Mouse (Mus musculus) embryonic facial prominence, embryonic 15.5 days (tissue): ENCODE measurements at regions not wholly inside any gene's neighbourhood (a gene's known extent, or its start where the extent isn't known, plus 50 kb on each side); places are given as distances from the start of the nearest gene placed in this dataset.
"Not testable (repeated sequence)": the region's sequence is repeated elsewhere in the genome, so short reads cannot be mapped to it uniquely, and the experiment has no call there.

Experiments
- ATAC-seq: fragments of 200-750 bp; cut with Nextera tagmentation; 2 replicates; pipeline ENCODE4 v1.8.0; 2017; ENCODE audit warnings: low read depth, moderate TSS enrichment; ENCODE audit not compliant: insufficient number of reproducible peaks, low FRiP score, low TSS enrichment
- H3K27ac ChIP-seq: fragments of 300-500 bp; sonication (generic); replicated peaks from 2 replicates; pipeline ENCODE4 v1.5.1; 2015; ENCODE audit warnings: mild to moderate bottlenecking, inconsistent platforms
- H3K27me3 ChIP-seq: fragments of 300-500 bp; sonication (generic); 2 replicates; pipeline ENCODE4 v1.6.1; 2015; ENCODE audit warnings: inconsistent platforms
- H3K36me3 ChIP-seq: fragments of 300-500 bp; sonication (generic); 2 replicates; pipeline ENCODE4 v1.6.1; 2015; ENCODE audit warnings: mild to moderate bottlenecking, inconsistent platforms
- H3K4me1 ChIP-seq: fragments of 300-500 bp; sonication (generic); 2 replicates; pipeline ENCODE4 v1.6.1; 2015; ENCODE audit warnings: inconsistent platforms
- H3K4me2 ChIP-seq: fragments of 300-500 bp; sonication (generic); replicated peaks from 2 replicates; pipeline ENCODE4 v1.6.1; 2015; ENCODE audit warnings: mild to moderate bottlenecking, inconsistent platforms
- H3K4me3 ChIP-seq: fragments of 300-500 bp; sonication (generic); replicated peaks from 2 replicates; pipeline ENCODE4 v1.5.1; 2015; ENCODE audit warnings: mild to moderate bottlenecking, inconsistent platforms
- H3K9ac ChIP-seq: fragments of 300-500 bp; sonication (generic); 2 replicates; pipeline ENCODE4 v1.6.1; 2015; ENCODE audit warnings: inconsistent platforms
- H3K9me3 ChIP-seq: fragments of 300-500 bp; sonication (generic); replicated peaks from 2 replicates; pipeline ENCODE4 v1.6.1; 2016; ENCODE audit warnings: inconsistent platforms
- WGBS: fragments of 180-500 bp; shearing (Covaris S2); methylation state at CpG from one replicate; pipeline ENCODE4 v1.1.7; 2015; 5-methylcytosine and 5-hydroxymethylcytosine counted together

GRCm38 (mm10) chr4:89621260-89621659, 58.0 kb upstream of the Dmrta1 start:
- H3K9ac ChIP-seq, result no peak overlapping the region
- ATAC-seq, result no peak
- H3K4me1 ChIP-seq, result no peaks in the 10 kb centered on the region
- no peak overlapping the region for H3K4me3 ChIP-seq
- H3K27ac ChIP-seq, result no peak overlapping the region
- 53% methylated on average over 7 of the region's 7 CpGs for WGBS
- no peak overlapping the region for H3K4me2 ChIP-seq
- H3K36me3 ChIP-seq, result no peaks in the 10 kb centered on the region
- no peaks in the 10 kb centered on the region for H3K9me3 ChIP-seq
- H3K27me3 ChIP-seq, result no peaks in the 10 kb centered on the region

- Histone ChIP-seq H3K36me3 (no peaks in the 10 kb centered on the region), H3K9ac (no peak overlapping the region), H3K9me3 (no peaks in the 10 kb centered on the region), H3K4me2 (no peak overlapping the region), H3K4me1 (no peaks in the 10 kb centered on the region), H3K27ac (no peak overlapping the region), H3K27me3 (no peaks in the 10 kb centered on the region), H3K4me3 (no peak overlapping the region)
- 45% methylated on average over 1 of the region's 1 CpGs for WGBS
- no peak for ATAC-seq
These were observed 74.5 kb upstream of the Dmrta1 start for GRCm38 (mm10) chr4:89604721-89605120.

GRCm38 (mm10) chr4:89575529-89575928, 103.7 kb upstream of the Dmrta1 start:
- Histone ChIP-seq H3K4me1 (no peaks in the 10 kb centered on the region), H3K4me3 (no peak overlapping the region), H3K36me3 (no peaks in the 10 kb centered on the region), H3K9me3 (no peaks in the 10 kb centered on the region), H3K27me3 (no peaks in the 10 kb centered on the region), H3K4me2 (no peak overlapping the region), H3K27ac (no peak overlapping the region), H3K9ac (no peak overlapping the region)
- WGBS, result 14% methylated on average over 10 of the region's 10 CpGs
- ATAC-seq, result no peak

GRCm38 (mm10) chr4:89554711-89555466, 124.3 kb upstream of the Dmrta1 start:
- ATAC-seq, result no peak
- no peaks in the 10 kb centered on the region for H3K4me1 ChIP-seq
- no peak overlapping the region for H3K4me3 ChIP-seq
- no peaks in the 10 kb centered on the region for H3K27me3 ChIP-seq
- 71% methylated on average over 7 of the region's 7 CpGs for WGBS
- H3K4me2 ChIP-seq, result no peak overlapping the region
- H3K27ac ChIP-seq, result no peak overlapping the region
- no peaks in the 10 kb centered on the region for H3K36me3 ChIP-seq
- no peak overlapping the region for H3K9ac ChIP-seq
- H3K9me3 ChIP-seq, result no peaks in the 10 kb centered on the region

GRCm38 (mm10) chr4:89552556-89552955, 126.7 kb upstream of the Dmrta1 start:
- Histone ChIP-seq H3K4me1 (no peaks in the 10 kb centered on the region), H3K9me3 (no peaks in the 10 kb centered on the region), H3K36me3 (no peaks in the 10 kb centered on the region), H3K27ac (no peak overlapping the region), H3K9ac (no peak overlapping the region), H3K4me2 (no peak overlapping the region), H3K4me3 (no peak overlapping the region), H3K27me3 (no peaks in the 10 kb centered on the region)
- no peak for ATAC-seq
- 26% methylated on average over 6 of the region's 6 CpGs for WGBS

GRCm38 (mm10) chr4:89550515-89550914, 128.7 kb upstream of the Dmrta1 start:
- Histone ChIP-seq H3K4me2 (no peak overlapping the region), H3K9ac (no peak overlapping the region), H3K27me3 (no peaks in the 10 kb centered on the region), H3K36me3 (no peaks in the 10 kb centered on the region), H3K4me1 (no peaks in the 10 kb centered on the region), H3K27ac (no peak overlapping the region), H3K4me3 (no peak overlapping the region), H3K9me3 (no peaks in the 10 kb centered on the region)
- ATAC-seq, result no peak
- 90% methylated on average over 2 of the region's 2 CpGs for WGBS

GRCm38 (mm10) chr4:89532462-89532861, 146.8 kb upstream of the Dmrta1 start:
- Histone ChIP-seq H3K4me2 (no peak overlapping the region), H3K9ac (no peak overlapping the region), H3K36me3 (no peaks in the 10 kb centered on the region), H3K9me3 (no peaks in the 10 kb centered on the region), H3K27me3 (peaks cover 7% of the 10 kb centered on the region; the same call in 1 of the 2 replicates), H3K4me1 (no peaks in the 10 kb centered on the region), H3K4me3 (no peak overlapping the region), H3K27ac (no peak overlapping the region)
- 5% methylated on average over 4 of the region's 4 CpGs for WGBS
- ATAC-seq, result no peak

GRCm38 (mm10) chr4:89530050-89530911, 149.0 kb upstream of the Dmrta1 start:
- no peak overlapping the region for H3K4me3 ChIP-seq
- ATAC-seq, result no peak
- H3K27me3 ChIP-seq, result peaks cover 22% of the 10 kb centered on the region
- no peaks in the 10 kb centered on the region for H3K36me3 ChIP-seq
- H3K27ac ChIP-seq, result no peak overlapping the region
- no peak overlapping the region for H3K9ac ChIP-seq
- H3K4me1 ChIP-seq, result no peaks in the 10 kb centered on the region
- H3K9me3 ChIP-seq, result no peaks in the 10 kb centered on the region
- WGBS, result 74% methylated on average over 5 of the region's 5 CpGs
- H3K4me2 ChIP-seq, result no peak overlapping the region

GRCm38 (mm10) chr4:89527966-89528365, 151.3 kb upstream of the Dmrta1 start:
- WGBS, result 27% methylated on average over 1 of the region's 1 CpGs
- no peaks in the 10 kb centered on the region for H3K36me3 ChIP-seq
- no peak for ATAC-seq

GRCm38 (mm10) chr4:89527326-89527725, 151.9 kb upstream of the Dmrta1 start:
- ATAC-seq, result no peak
- no peak overlapping the region for H3K9ac ChIP-seq
- H3K4me3 ChIP-seq, result no peak overlapping the region
- peaks cover 34% of the 10 kb centered on the region for H3K27me3 ChIP-seq
- no peaks in the 10 kb centered on the region for H3K9me3 ChIP-seq
- 53% methylated on average over 7 of the region's 7 CpGs for WGBS
- no peak overlapping the region for H3K27ac ChIP-seq
- no peaks in the 10 kb centered on the region for H3K36me3 ChIP-seq
- H3K4me2 ChIP-seq, result no peak overlapping the region
- no peaks in the 10 kb centered on the region for H3K4me1 ChIP-seq

More at GRCm38 (mm10) chr4:89527966-89528365, 151.3 kb upstream of the Dmrta1 start:
- Histone ChIP-seq H3K4me2 (no peak overlapping the region), H3K27ac (no peak overlapping the region), H3K9me3 (no peaks in the 10 kb centered on the region), H3K27me3 (peaks cover 34% of the 10 kb centered on the region), H3K4me1 (no peaks in the 10 kb centered on the region), H3K4me3 (no peak overlapping the region), H3K9ac (no peak overlapping the region)

- H3K9me3 ChIP-seq, ATAC-seq, H3K4me2 ChIP-seq, H3K27ac ChIP-seq, H3K4me1 ChIP-seq, H3K36me3 ChIP-seq, H3K4me3 ChIP-seq, H3K9ac ChIP-seq: not testable (repeated sequence)
- WGBS, result 57% methylated on average over 4 of the region's 4 CpGs
- H3K27me3 ChIP-seq, result peaks cover 35% of the 10 kb centered on the region
These were observed 153.7 kb upstream of the Dmrta1 start for GRCm38 (mm10) chr4:89525525-89525924.
